Mouse (Mus musculus) C2C12 (cell line): ENCODE measurements at regions not wholly inside any gene's neighbourhood (a gene's known extent, or its start where the extent isn't known, plus 50 kb on each side); places are given as distances from the start of the nearest gene placed in this dataset.

Experiments
- CTCF ChIP-seq: IDR thresholded peaks from one replicate; pipeline ENCODE4 v1.5.1; 2011; ENCODE audit not compliant: control insufficient read depth, insufficient read depth, insufficient read length
- MAX ChIP-seq: IDR thresholded peaks from one replicate; pipeline ENCODE4 v1.6.1; 2011; ENCODE audit warnings: mild to moderate bottlenecking, control low read depth
- USF1 ChIP-seq: IDR thresholded peaks from one replicate; pipeline ENCODE4 v1.6.1; 2011; ENCODE audit warnings: low read depth, mild to moderate bottlenecking, control low read depth, moderate library complexity

DNA sequence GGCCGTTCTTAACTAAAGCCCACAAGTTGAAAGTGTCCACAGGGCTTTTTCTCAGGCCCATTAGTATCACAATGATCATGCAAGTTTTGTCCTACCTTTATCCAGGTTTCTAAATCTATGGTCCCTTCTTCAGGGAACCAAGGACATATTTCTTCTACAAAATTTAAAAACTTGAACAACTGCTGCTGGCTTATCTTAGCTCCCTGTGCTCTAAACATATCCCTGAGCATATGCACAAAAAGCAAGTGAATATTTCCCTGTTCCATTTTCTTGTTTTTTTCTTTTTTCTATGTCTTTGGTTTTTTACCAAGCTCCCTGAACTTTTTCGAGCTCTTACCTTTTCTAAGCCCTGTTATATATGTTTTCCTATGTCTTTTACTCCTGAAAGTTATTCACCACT, 201.9 kb downstream of the Mbip start:
- TF ChIP-seq CTCF (no peak), USF1 (no peak), MAX (no peak)
